Mouse (Mus musculus) central nervous system, embryonic 18 days (tissue): ENCODE data around the gene Cd300lg. TPM values are rescaled to one million over a fixed set of nuclear protein-coding genes. Genes with fewer than 3 reads are reported as not detected.

ENCODE experiments used
- polyA plus RNA-seq: library from polyadenylated mRNA; depleted of rRNA; stranded (reverse); fragments of >200 nt; gene quantifications from 2 replicates; pipeline ENCODE4 v1.2.3, GENCODE M21; 2012; rRNA removed

The Cd300lg gene
- polyA plus RNA-seq, result 0.12 and 0.24 TPM in 2 replicates

DNA sequence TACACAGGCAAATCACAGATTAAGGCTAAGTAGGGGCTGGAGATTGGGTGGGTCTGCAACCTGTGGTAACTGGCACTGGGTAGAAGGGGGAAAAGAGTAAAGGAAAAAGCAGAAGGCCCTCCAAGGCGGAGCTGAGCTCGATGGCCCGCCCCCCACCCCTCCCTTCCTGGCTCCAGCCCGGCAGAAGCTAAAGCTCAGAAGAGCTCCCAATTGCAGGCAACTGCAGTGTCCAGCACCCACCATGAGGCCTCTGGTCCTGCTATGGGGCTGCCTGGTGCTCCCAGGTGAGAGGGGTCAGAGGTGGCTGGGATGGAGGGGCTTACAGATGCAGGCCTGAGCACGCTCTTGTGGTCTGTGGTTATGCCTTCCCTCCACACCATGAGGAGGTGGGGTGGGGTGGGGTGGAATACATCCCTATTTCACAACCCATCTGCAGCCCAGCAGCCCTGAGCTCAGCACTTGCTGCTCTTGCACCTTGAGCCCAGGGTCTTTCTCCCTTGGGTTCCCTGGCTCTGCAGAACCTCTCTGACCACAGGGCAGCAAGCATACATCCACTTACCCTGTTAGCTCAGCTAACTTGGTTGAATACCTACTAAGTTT is at the start of gene Cd300lg:
Cd300lg (plus strand) TSS at position 160 of the 600 bp plus-strand sequence.

GRCm38 (mm10) chr11:102028087-102028816 is 13.1 kb upstream of the Cd300lg start, which contains the start of gene Mpp3:
TSS of gene Mpp3 (minus strand) at chr11:102028461.

GRCm38 (mm10) chr11:102087931-102088898 is 46.9 kb downstream of the Cd300lg start, which contains the start of gene Mpp2:
TSS of gene Mpp2 (minus strand) at chr11:102088515.

DNA sequence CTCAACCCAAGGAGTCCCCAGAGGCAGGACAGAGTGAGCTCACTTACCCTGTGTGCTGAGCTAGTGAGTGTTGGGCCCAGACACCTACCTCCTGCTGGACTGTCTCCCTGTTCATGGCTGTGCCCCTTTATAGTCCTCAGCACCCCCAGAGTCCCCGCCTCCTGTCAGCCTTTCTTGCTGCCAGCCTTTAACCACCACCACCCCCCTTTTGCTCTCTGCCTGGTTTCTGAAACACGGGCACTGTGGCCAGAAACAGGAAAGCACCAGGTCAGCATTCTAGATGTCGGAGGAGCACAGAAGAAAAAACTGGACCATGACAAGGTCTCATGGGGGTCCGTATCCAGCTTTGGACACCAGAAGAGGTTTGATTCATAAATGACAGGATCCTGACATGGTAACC is 59.9 kb downstream of the Cd300lg start, which contains the start of gene Ppy:
Ppy (minus strand) TSS at position 101 of the 400 bp plus-strand sequence.

Other genes with a start within 250 kb of the Cd300lg start
- 0.73 and 1.2 TPM in 2 replicates for gene Meox1, start 147.1 kb upstream of the Cd300lg start, polyA plus RNA-seq
- 0.10 and 0.47 TPM in 2 replicates for gene Sost, start 74.5 kb upstream of the Cd300lg start, polyA plus RNA-seq
- gene Cfap97d1, start 57.2 kb upstream of the Cd300lg start, polyA plus RNA-seq, result not detected in 2 replicates
- 23.8 and 25.5 TPM in 2 replicates for gene Dusp3, start 54.5 kb upstream of the Cd300lg start, polyA plus RNA-seq
- 53.8 and 59.3 TPM in 2 replicates for gene Mpp3, start 13.0 kb upstream of the Cd300lg start, polyA plus RNA-seq
- 46.0 and 51.6 TPM in 2 replicates for gene Mpp2, start 47.0 kb downstream of the Cd300lg start, polyA plus RNA-seq
- gene Ppy, start 59.8 kb downstream of the Cd300lg start, polyA plus RNA-seq, result not detected in 2 replicates
- gene Pyy, start 66.3 kb downstream of the Cd300lg start, polyA plus RNA-seq, result 1.9 TPM in 1 of 2 replicates, not detected in the other
- 0.08 and 0.16 TPM in 2 replicates for gene Nags, start 104.0 kb downstream of the Cd300lg start, polyA plus RNA-seq
- gene Tmem101, start 114.9 kb downstream of the Cd300lg start, polyA plus RNA-seq, result 35.4 and 38.9 TPM in 2 replicates
- gene Lsm12, start 143.8 kb downstream of the Cd300lg start, polyA plus RNA-seq, result 39.0 and 39.7 TPM in 2 replicates
- gene G6pc3, start 148.1 kb downstream of the Cd300lg start, polyA plus RNA-seq, result 50.9 and 52.7 TPM in 2 replicates
- gene Hdac5, start 188.7 kb downstream of the Cd300lg start, polyA plus RNA-seq, result 94.4 and 132 TPM in 2 replicates
- gene BC030867, start 207.4 kb downstream of the Cd300lg start, polyA plus RNA-seq, result 2.3 and 2.4 TPM in 2 replicates
- gene Asb16, start 227.2 kb downstream of the Cd300lg start, polyA plus RNA-seq, result 1.0 and 1.2 TPM in 2 replicates
- 77.8 and 79.8 TPM in 2 replicates for gene Tmub2, start 243.4 kb downstream of the Cd300lg start, polyA plus RNA-seq